Mouse (Mus musculus) left cerebral cortex, adult 9 months (tissue): ENCODE measurements around the gene Zmym4.
"Not testable (repeated sequence)": the region's sequence is repeated elsewhere in the genome, so short reads cannot be mapped to it uniquely, and the experiment has no call there.

Experiments
- DNase-seq, 2 experiments: peaks; one replicate each; pipeline ENCODE4 v3.0.0; 2022; ENCODE audit warnings: low spot score in 2 of 2

Zmym4 gene

GRCm38 (mm10) chr4:126967864-126968821 is at the start of gene Zmym4:
TSS of gene Zmym4 (minus strand) at chr4:126968135.
- DNase-seq, result peak; percentile 93 to 95

GRCm38 (mm10) chr4:127016366-127016765 is 48.4 kb upstream of the Zmym4 start:
- no peak for DNase-seq

- DNase-seq, result peak; percentile 57 to 90
Measured at GRCm38 (mm10) chr4:127015294-127015993, 47.5 kb upstream of the Zmym4 start.

- peak in 1 of 2 experiments; percentile 69 for DNase-seq
Measured at GRCm38 (mm10) chr4:127005113-127005936, 37.4 kb upstream of the Zmym4 start.

GRCm38 (mm10) chr4:127004384-127004783 is 36.4 kb upstream of the Zmym4 start:
- no peak for DNase-seq

- DNase-seq, result no peak
Measured at GRCm38 (mm10) chr4:127000601-127001105, 32.7 kb upstream of the Zmym4 start.

- DNase-seq, result not testable (repeated sequence)
Measured at GRCm38 (mm10) chr4:126999372-126999771, 31.4 kb upstream of the Zmym4 start.

GRCm38 (mm10) chr4:126992356-126992755 is 24.4 kb upstream of the Zmym4 start:
- DNase-seq, result no peak

GRCm38 (mm10) chr4:126990553-126990952 is 22.6 kb upstream of the Zmym4 start:
- no peak for DNase-seq

- no peak for DNase-seq
Measured at GRCm38 (mm10) chr4:126988503-126988902, 20.6 kb upstream of the Zmym4 start.

- no peak for DNase-seq
Measured at GRCm38 (mm10) chr4:126986768-126987167, 18.8 kb upstream of the Zmym4 start.

- DNase-seq, result not testable (repeated sequence)
Measured at GRCm38 (mm10) chr4:126983736-126984525, 16.0 kb upstream of the Zmym4 start.

- no peak for DNase-seq
Measured at GRCm38 (mm10) chr4:126983321-126983720, 15.4 kb upstream of the Zmym4 start.

- no peak for DNase-seq
Measured at GRCm38 (mm10) chr4:126978706-126979105, 10.8 kb upstream of the Zmym4 start.

- peak in 1 of 2 experiments; percentile 21 for DNase-seq
Measured at GRCm38 (mm10) chr4:126977467-126977866, 9.5 kb upstream of the Zmym4 start.

- peak; percentile 5 for DNase-seq
Measured at GRCm38 (mm10) chr4:126967241-126967863, 583 bp downstream of the Zmym4 start.

GRCm38 (mm10) chr4:126958682-126959081 is 9.3 kb downstream of the Zmym4 start:
- DNase-seq, result no peak

- no peak for DNase-seq
Measured at GRCm38 (mm10) chr4:126958261-126958660, 9.7 kb downstream of the Zmym4 start.

GRCm38 (mm10) chr4:126957434-126957833 is 10.5 kb downstream of the Zmym4 start:
- DNase-seq, result no peak

- not testable (repeated sequence) for DNase-seq
Measured at GRCm38 (mm10) chr4:126950801-126951200, 17.1 kb downstream of the Zmym4 start.
